Mouse (Mus musculus): ENCODE measurements around the gene Best3. TPM values are rescaled to one million over a fixed set of nuclear protein-coding genes. Genes with fewer than 3 reads are reported as not detected.

Best3 gene
- total and polyA plus RNA-seq, 2 experiments: not detected

DNA sequence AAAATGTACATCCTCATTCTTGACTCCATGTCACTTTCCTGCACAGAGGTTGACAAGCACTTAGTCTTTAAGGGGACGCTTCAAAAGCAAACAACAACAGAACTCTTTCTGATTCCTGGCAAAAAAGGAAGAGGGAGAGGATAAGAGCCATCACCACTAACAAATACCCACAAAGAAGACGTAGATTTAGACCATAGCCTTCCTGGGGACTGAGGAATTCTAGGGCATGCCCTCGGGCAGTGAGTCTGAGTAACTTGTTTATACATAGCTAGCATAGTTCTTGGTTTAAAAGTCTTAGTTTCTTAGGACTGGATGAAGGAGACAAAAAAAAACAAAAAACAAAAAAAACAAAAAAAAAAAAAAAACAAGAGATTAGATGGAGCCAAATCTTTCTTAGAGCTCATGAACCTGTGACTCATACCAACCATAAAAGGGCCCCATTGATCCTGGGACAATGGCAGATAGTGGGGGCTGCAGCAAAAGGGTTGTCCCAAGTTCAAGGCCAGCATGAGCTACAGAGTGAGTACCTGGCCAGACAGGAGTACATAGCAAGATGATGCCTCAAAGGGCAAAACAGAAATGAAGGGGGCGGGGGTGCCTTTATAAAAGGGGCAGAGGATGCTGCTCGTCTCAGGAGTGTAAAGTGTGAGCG lies 9.6 kb downstream of the Best3 start:
- no peaks in the 10 kb centered on the region for H3K79me2 ChIP-seq (ENCODE audit: control insufficient read depth, insufficient read depth, low read length)
- no peak for DNase-seq (ENCODE audit: extremely low read depth, low read depth, low spot score)
- 67% methylated on average over 6 of the region's 6 CpGs for WGBS
- H3K27me3 ChIP-seq (ENCODE audit: control insufficient read depth, insufficient read depth, low read length): no peaks in the 10 kb centered on the region
- peaks cover 5% of the 10 kb centered on the region; the same call in 1 of the 2 replicates for H3K4me1 ChIP-seq (ENCODE audit: control insufficient read depth, insufficient read depth, low read length)
- no peak overlapping the region for H3K9ac ChIP-seq (ENCODE audit: low read depth, low read length)
- no peak overlapping the region for H3K27ac ChIP-seq (replicated peaks; ENCODE audit: insufficient read depth, low read depth, low read length)
- no peaks in the 10 kb centered on the region for H3K36me3 ChIP-seq (ENCODE audit: control insufficient read depth, insufficient read depth, low read length)
- H3K4me3 ChIP-seq (ENCODE audit: insufficient read depth, low read depth, low read length): no peak overlapping the region
- no peak for TF ChIP-seq CTCF (IDR thresholded peaks at IDR 0.05; ENCODE audit: low read depth, low read length)
- TF ChIP-seq POLR2A (IDR thresholded peaks at IDR 0.05; ENCODE audit: extremely low read depth, insufficient read depth, low read length): no peak

DNA sequence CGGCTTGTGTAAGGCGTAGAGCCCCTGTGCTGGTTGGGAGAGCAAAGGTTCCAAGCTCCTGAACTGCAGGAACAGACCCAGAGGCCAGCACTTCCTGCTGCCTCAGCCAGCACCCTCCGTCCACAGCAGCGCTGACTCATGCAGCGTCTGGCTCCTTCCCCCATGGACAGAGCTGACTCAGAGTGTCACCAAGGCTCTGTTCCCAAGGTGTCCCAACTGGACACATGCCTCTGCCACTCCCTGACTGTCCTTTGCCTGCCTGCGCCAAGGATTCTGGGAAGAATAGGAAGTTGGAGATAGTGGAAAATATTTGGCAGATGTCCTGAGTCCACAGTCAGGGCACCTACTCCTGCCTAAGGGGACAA lies 10.1 kb downstream of the Best3 start:
- no peaks in the 10 kb centered on the region for H3K36me3 ChIP-seq (ENCODE audit: control insufficient read depth, insufficient read depth, low read length)
- TF ChIP-seq POLR2A (IDR thresholded peaks at IDR 0.05; ENCODE audit: extremely low read depth, insufficient read depth, low read length) (no peak), CTCF (IDR thresholded peaks at IDR 0.05; ENCODE audit: low read depth, low read length) (no peak)
- DNase-seq (ENCODE audit: extremely low read depth, low read depth, low spot score): peak; percentile 62
- H3K9ac ChIP-seq (ENCODE audit: low read depth, low read length): no peak overlapping the region
- H3K27me3 ChIP-seq (ENCODE audit: control insufficient read depth, insufficient read depth, low read length): no peaks in the 10 kb centered on the region
- H3K79me2 ChIP-seq (ENCODE audit: control insufficient read depth, insufficient read depth, low read length): no peaks in the 10 kb centered on the region
- H3K4me1 ChIP-seq (ENCODE audit: control insufficient read depth, insufficient read depth, low read length): peaks cover 5% of the 10 kb centered on the region; the same call in 1 of the 2 replicates
- 27% methylated on average over 6 of the region's 6 CpGs for WGBS
- H3K4me3 ChIP-seq (ENCODE audit: insufficient read depth, low read depth, low read length): no peak overlapping the region
- no peak overlapping the region for H3K27ac ChIP-seq (replicated peaks; ENCODE audit: insufficient read depth, low read depth, low read length)

DNA sequence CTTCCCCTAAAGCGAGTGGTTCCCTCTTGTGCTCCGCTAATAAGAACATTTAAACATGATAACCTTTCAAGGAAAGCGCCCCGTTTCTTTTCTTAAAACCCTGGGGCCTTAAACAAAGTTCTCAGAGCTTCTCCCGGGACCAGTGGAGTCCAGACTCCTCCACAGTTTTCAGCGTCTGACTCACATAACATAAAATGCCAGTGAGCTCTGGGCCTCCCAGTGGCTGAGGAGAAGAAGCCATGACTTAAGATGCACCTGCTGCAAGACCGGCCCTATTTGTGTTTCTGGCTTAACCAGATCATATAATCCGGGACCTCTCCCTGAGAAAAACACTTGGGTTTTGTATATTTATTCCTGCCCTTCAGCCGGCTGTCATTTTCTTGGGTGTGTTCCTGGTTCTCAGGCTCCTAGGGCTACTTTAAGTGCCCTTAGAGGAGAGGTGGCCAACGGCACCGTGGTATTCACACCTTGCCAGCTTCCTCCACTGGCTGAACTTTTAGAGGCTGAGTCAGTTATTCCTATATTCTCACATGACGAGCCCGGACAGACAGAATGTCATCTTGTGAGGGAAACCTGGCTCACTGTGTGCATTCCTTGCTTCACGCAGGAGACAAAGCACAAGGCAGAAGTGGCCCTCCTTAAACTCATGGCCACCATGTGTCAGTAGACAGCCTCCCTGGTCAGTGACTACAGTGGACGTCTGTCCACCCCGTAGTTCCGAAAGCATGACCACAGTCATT lies 12.8 kb downstream of the Best3 start:
- Histone ChIP-seq H3K9ac (ENCODE audit: low read depth, low read length) (no peak overlapping the region), H3K27ac (replicated peaks; ENCODE audit: insufficient read depth, low read depth, low read length) (no peak overlapping the region), H3K36me3 (ENCODE audit: control insufficient read depth, insufficient read depth, low read length) (no peaks in the 10 kb centered on the region), H3K4me3 (ENCODE audit: insufficient read depth, low read depth, low read length) (no peak overlapping the region), H3K27me3 (ENCODE audit: control insufficient read depth, insufficient read depth, low read length) (no peaks in the 10 kb centered on the region), H3K79me2 (ENCODE audit: control insufficient read depth, insufficient read depth, low read length) (no peaks in the 10 kb centered on the region), H3K4me1 (ENCODE audit: control insufficient read depth, insufficient read depth, low read length) (peaks cover 5% of the 10 kb centered on the region; the same call in 1 of the 2 replicates)
- no peak for DNase-seq (ENCODE audit: extremely low read depth, low read depth, low spot score)
- TF ChIP-seq POLR2A (IDR thresholded peaks at IDR 0.05; ENCODE audit: extremely low read depth, insufficient read depth, low read length): no peak
- no peak for TF ChIP-seq CTCF (IDR thresholded peaks at IDR 0.05; ENCODE audit: low read depth, low read length)
- 91% methylated on average over 17 of the region's 17 CpGs for WGBS

GRCm38 (mm10) chr10:117000975-117001374 lies 14.9 kb downstream of the Best3 start:
- H3K79me2 ChIP-seq (ENCODE audit: control insufficient read depth, insufficient read depth, low read length): no peaks in the 10 kb centered on the region
- no peak overlapping the region for H3K9ac ChIP-seq (ENCODE audit: low read depth, low read length)
- DNase-seq (ENCODE audit: extremely low read depth, low read depth, low spot score): no peak
- H3K4me3 ChIP-seq (ENCODE audit: insufficient read depth, low read depth, low read length): no peak overlapping the region
- no peak overlapping the region for H3K27ac ChIP-seq (replicated peaks; ENCODE audit: insufficient read depth, low read depth, low read length)
- no peaks in the 10 kb centered on the region for H3K36me3 ChIP-seq (ENCODE audit: control insufficient read depth, insufficient read depth, low read length)
- no peak for TF ChIP-seq POLR2A (IDR thresholded peaks at IDR 0.05; ENCODE audit: extremely low read depth, insufficient read depth, low read length)
- WGBS: 46% methylated on average over 12 of the region's 12 CpGs
- H3K27me3 ChIP-seq (ENCODE audit: control insufficient read depth, insufficient read depth, low read length): no peaks in the 10 kb centered on the region
- H3K4me1 ChIP-seq (ENCODE audit: control insufficient read depth, insufficient read depth, low read length): peaks cover 4% of the 10 kb centered on the region; the same call in 1 of the 2 replicates

DNA sequence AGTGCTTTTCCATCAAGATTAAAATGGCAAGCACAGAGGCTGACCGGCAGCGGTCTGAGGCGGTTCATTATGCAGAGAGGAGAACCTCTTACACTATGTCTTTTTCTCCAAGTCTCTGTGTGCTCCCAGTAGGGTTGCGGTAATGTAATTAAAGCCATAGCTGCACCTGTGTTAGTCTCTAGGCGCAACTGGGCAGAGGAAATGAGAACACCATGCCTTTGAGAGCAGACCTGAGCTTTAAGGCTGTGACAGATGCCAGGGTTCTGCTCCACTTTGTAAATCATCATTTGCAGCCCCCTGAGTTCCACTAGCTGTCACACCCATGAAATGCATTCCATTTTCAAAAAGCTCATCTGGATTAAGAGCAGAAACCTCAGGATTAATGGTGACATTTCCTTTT lies 18.6 kb downstream of the Best3 start:
- Histone ChIP-seq H3K27ac (replicated peaks; ENCODE audit: insufficient read depth, low read depth, low read length) (no peak overlapping the region), H3K27me3 (ENCODE audit: control insufficient read depth, insufficient read depth, low read length) (no peaks in the 10 kb centered on the region), H3K36me3 (ENCODE audit: control insufficient read depth, insufficient read depth, low read length) (no peaks in the 10 kb centered on the region), H3K4me3 (ENCODE audit: insufficient read depth, low read depth, low read length) (no peak overlapping the region), H3K79me2 (ENCODE audit: control insufficient read depth, insufficient read depth, low read length) (no peaks in the 10 kb centered on the region), H3K9ac (ENCODE audit: low read depth, low read length) (no peak overlapping the region), H3K4me1 (ENCODE audit: control insufficient read depth, insufficient read depth, low read length) (no peaks in the 10 kb centered on the region)
- DNase-seq (ENCODE audit: extremely low read depth, low read depth, low spot score): no peak
- TF ChIP-seq POLR2A (IDR thresholded peaks at IDR 0.05; ENCODE audit: extremely low read depth, insufficient read depth, low read length) (no peak), CTCF (IDR thresholded peaks at IDR 0.05; ENCODE audit: low read depth, low read length) (no peak)
- WGBS: 90% methylated on average over 5 of the region's 5 CpGs

All from liver, adult 2 months (tissue).